Mouse (Mus musculus) lung, postnatal 0 days (tissue): ENCODE measurements around the gene Gm20388. TPM values are rescaled to one million over a fixed set of nuclear protein-coding genes. Genes with fewer than 3 reads are reported as not detected.

Experiments
- ATAC-seq: fragments of 200-750 bp; cut with Nextera tagmentation; 2 replicates; pipeline ENCODE4 v1.8.0; 2017; ENCODE audit warnings: moderate library complexity
- DNase-seq: peaks from one replicate; pipeline ENCODE4 v3.0.0-alpha.2; 2016; ENCODE audit warnings: low spot score
- H3K27ac ChIP-seq: fragments of 300-500 bp; sonication (generic); 2 replicates; pipeline ENCODE4 v1.5.1; 2014; ENCODE audit warnings: antibody characterized with exemption, mild to moderate bottlenecking, low read length, mixed read lengths
- H3K27me3 ChIP-seq: fragments of 300-500 bp; sonication (generic); replicated peaks from 2 replicates; pipeline ENCODE4 v1.6.1; 2014; ENCODE audit warnings: low read length, mixed read lengths; ENCODE audit not compliant: insufficient read depth
- H3K36me3 ChIP-seq: fragments of 300-500 bp; sonication (generic); 2 replicates; pipeline ENCODE4 v1.6.1; 2014; ENCODE audit warnings: low read length, mixed read lengths; ENCODE audit not compliant: insufficient read depth
- H3K4me1 ChIP-seq: fragments of 300-500 bp; sonication (generic); 2 replicates; pipeline ENCODE4 v1.6.1; 2014; ENCODE audit warnings: antibody characterized with exemption, low read depth, low read length, mixed read lengths; ENCODE audit not compliant: insufficient read depth
- H3K4me2 ChIP-seq: fragments of 300-500 bp; sonication (generic); replicated peaks from 2 replicates; pipeline ENCODE4 v1.6.1; 2014; ENCODE audit warnings: low read depth, mild to moderate bottlenecking, low read length, moderate library complexity, mixed read lengths
- H3K4me3 ChIP-seq: fragments of 300-500 bp; sonication (generic); 2 replicates; pipeline ENCODE4 v1.5.1; 2014; ENCODE audit warnings: low read depth, low read length
- H3K9ac ChIP-seq: fragments of 300-500 bp; sonication (generic); replicated peaks from 2 replicates; pipeline ENCODE4 v1.6.1; 2014; ENCODE audit warnings: low read depth, mild to moderate bottlenecking
- H3K9me3 ChIP-seq: fragments of 300-500 bp; sonication (generic); 2 replicates; pipeline ENCODE4 v1.6.1; 2016; ENCODE audit warnings: low read length, mixed read lengths
- CTCF ChIP-seq: IDR thresholded peaks from 2 replicates; pipeline ENCODE4 v1.5.1; 2016; ENCODE audit warnings: antibody characterized with exemption, mild to moderate bottlenecking
- EP300 ChIP-seq: IDR thresholded peaks from 2 replicates; pipeline ENCODE4 v1.6.1; 2016; ENCODE audit warnings: antibody characterized with exemption, mild to moderate bottlenecking, control low read depth
- WGBS: fragments of 180-500 bp; shearing (Covaris S2); extraction: QIAGEN DNeasy Blood & Tissue Kit; methylation state at CpG from one replicate; pipeline ENCODE4 v1.1.7; 2014; 5-methylcytosine and 5-hydroxymethylcytosine counted together
- polyA plus RNA-seq: library from polyadenylated mRNA; unstranded; fragments of >200 nt; fragmentation: Nextera tagmentation; extraction: Ambion mirVana; gene quantifications from 2 replicates; pipeline ENCODE4 v1.2.1, GENCODE M21; 2015

The Gm20388 gene
- polyA plus RNA-seq, 1 experiment from 2014 or later, result not detected

GRCm38 (mm10) chr8:120167821-120168220 is 257.2 kb downstream of the Gm20388 start:
- Histone ChIP-seq H3K9me3 (no peaks in the 10 kb centered on the region), H3K4me1 (0 out of 2 replicates have a peak, but pooled peaks cover 4% of the 10 kb centered on the region), H3K36me3 (no peaks in the 10 kb centered on the region), H3K9ac (no peak overlapping the region), H3K27me3 (no peaks in the 10 kb centered on the region), H3K27ac (no peak overlapping the region), H3K4me2 (no peak overlapping the region), H3K4me3 (no peak overlapping the region)
- peak; percentile 34 for DNase-seq
- no peak for TF ChIP-seq EP300
- TF ChIP-seq CTCF, result no peak
- WGBS, result 43% methylated on average over 5 of the region's 5 CpGs
- peak; percentile 39; the same call in 1 of the 2 replicates for ATAC-seq

- ATAC-seq (no peak), DNase-seq (no peak)
- H3K4me2 ChIP-seq, result no peak overlapping the region
- no peaks in the 10 kb centered on the region for H3K27me3 ChIP-seq
- TF ChIP-seq CTCF (no peak), EP300 (no peak)
- no peaks in the 10 kb centered on the region for H3K9me3 ChIP-seq
- no peak overlapping the region for H3K9ac ChIP-seq
- H3K4me1 ChIP-seq, result 0 out of 2 replicates have a peak, but pooled peaks cover 4% of the 10 kb centered on the region
- H3K4me3 ChIP-seq, result no peak overlapping the region
- no peaks in the 10 kb centered on the region for H3K36me3 ChIP-seq
- 44% methylated on average over 8 of the region's 8 CpGs for WGBS
- H3K27ac ChIP-seq, result no peak overlapping the region
These were observed 258.5 kb downstream of the Gm20388 start for GRCm38 (mm10) chr8:120169119-120169518.

- no peak for TF ChIP-seq CTCF
- peak; percentile 96 for TF ChIP-seq EP300
- Histone ChIP-seq H3K27ac (no peak overlapping the region), H3K36me3 (no peaks in the 10 kb centered on the region), H3K9me3 (no peaks in the 10 kb centered on the region), H3K9ac (no peak overlapping the region), H3K27me3 (peaks cover 4% of the 10 kb centered on the region; the same call in 1 of the 2 replicates), H3K4me2 (no peak overlapping the region), H3K4me1 (no peaks in the 10 kb centered on the region), H3K4me3 (no peak overlapping the region)
- ATAC-seq, result peak; percentile 19; the same call in 1 of the 2 replicates
- DNase-seq, result peak; percentile 69
- WGBS, result 50% methylated on average over 1 of the region's 1 CpGs
These were observed 262.6 kb downstream of the Gm20388 start for GRCm38 (mm10) chr8:120173195-120173594.

GRCm38 (mm10) chr8:120174606-120175005 is 264.0 kb downstream of the Gm20388 start:
- H3K27ac ChIP-seq, result no peak overlapping the region
- no peak for ATAC-seq
- H3K9me3 ChIP-seq, result no peaks in the 10 kb centered on the region
- WGBS, result 49% methylated on average over 18 of the region's 18 CpGs
- H3K9ac ChIP-seq, result no peak overlapping the region
- H3K4me1 ChIP-seq, result 0 out of 2 replicates have a peak, but pooled peaks cover 2% of the 10 kb centered on the region
- no peaks in the 10 kb centered on the region for H3K36me3 ChIP-seq
- H3K4me3 ChIP-seq, result no peak overlapping the region
- peaks cover 4% of the 10 kb centered on the region; the same call in 1 of the 2 replicates for H3K27me3 ChIP-seq
- H3K4me2 ChIP-seq, result no peak overlapping the region
- DNase-seq, result no peak
- no peak for TF ChIP-seq CTCF
- TF ChIP-seq EP300, result no peak

- H3K9me3 ChIP-seq, result no peaks in the 10 kb centered on the region
- ATAC-seq, result no peak
- peaks cover 4% of the 10 kb centered on the region; the same call in 1 of the 2 replicates for H3K27me3 ChIP-seq
- TF ChIP-seq CTCF (0 out of 2 replicates have a peak, but pooled peaks have one; percentile 15), EP300 (no peak)
- no peak overlapping the region for H3K9ac ChIP-seq
- DNase-seq, result no peak
- H3K4me1 ChIP-seq, result 0 out of 2 replicates have a peak, but pooled peaks cover 2% of the 10 kb centered on the region
- H3K4me3 ChIP-seq, result no peak overlapping the region
- 41% methylated on average over 4 of the region's 4 CpGs for WGBS
- H3K27ac ChIP-seq, result no peak overlapping the region
- H3K36me3 ChIP-seq, result no peaks in the 10 kb centered on the region
- H3K4me2 ChIP-seq, result no peak overlapping the region
These were observed 266.0 kb downstream of the Gm20388 start for GRCm38 (mm10) chr8:120176605-120177004.

- 2% methylated on average over 25 of the region's 26 CpGs for WGBS
- H3K4me2 ChIP-seq, result no peak within 1 kb of the TSS
- 0 out of 2 replicates have a peak, but pooled peaks cover 2% of the 10 kb centered on the region for H3K4me1 ChIP-seq
- DNase-seq (peak; percentile 75), ATAC-seq (peak; percentile 54)
- no peaks in the 10 kb centered on the region for H3K9me3 ChIP-seq
- H3K27me3 ChIP-seq, result peaks cover 4% of the 10 kb centered on the region; the same call in 1 of the 2 replicates
- no peak within 1 kb of the TSS for H3K27ac ChIP-seq
- H3K36me3 ChIP-seq, result no peaks in the 10 kb centered on the region
- no peak within 1 kb of the TSS for H3K9ac ChIP-seq
- H3K4me3 ChIP-seq, result no peak within 1 kb of the TSS
- TF ChIP-seq EP300, result no peak
- TF ChIP-seq CTCF, result no peak
These were observed 266.9 kb downstream of the Gm20388 start, which contains the start of gene Fam92b for GRCm38 (mm10) chr8:120177318-120178123. Fam92b (minus strand) TSS chr8:120177466.
